Mouse (Mus musculus) testis, adult 2 months (tissue): ENCODE measurements around the gene Klhl41.

Source experiments
- CTCF ChIP-seq: fragments of 200-500 bp; IDR thresholded peaks from 2 replicates; pipeline ENCODE4 v1.5.1; 2012; ENCODE audit warnings: low read depth, mild to moderate bottlenecking, inconsistent platforms, low read length, moderate library complexity; ENCODE audit not compliant: control insufficient read depth, insufficient read depth, insufficient replicate concordance
- POLR2A ChIP-seq: fragments of 200-500 bp; IDR thresholded peaks from 2 replicates; pipeline ENCODE4 v1.6.1; 2012; ENCODE audit warnings: low read depth, mild to moderate bottlenecking, inconsistent platforms, low read length, moderate library complexity; ENCODE audit not compliant: control insufficient read depth

- TF ChIP-seq POLR2A = no peak
- no peak for TF ChIP-seq CTCF
These were observed 30.5 kb downstream of the Klhl41 start for GRCm38 (mm10) chr2:69700446-69700845.
